Mouse (Mus musculus) midbrain, embryonic 16.5 days (tissue): ENCODE measurements at regions not wholly inside any gene's neighbourhood (a gene's known extent, or its start where the extent isn't known, plus 50 kb on each side); places are given as distances from the start of the nearest gene placed in this dataset.

ENCODE experiments used
- ATAC-seq: fragments of 200-750 bp; cut with Nextera tagmentation; 2 replicates; pipeline ENCODE4 v1.8.0; 2017; ENCODE audit warnings: moderate TSS enrichment
- H3K27ac ChIP-seq: fragments of 300-500 bp; sonication (generic); 2 replicates; pipeline ENCODE4 v1.5.1; 2014; ENCODE audit warnings: mild to moderate bottlenecking, low read length, mixed read lengths
- H3K27me3 ChIP-seq: fragments of 300-500 bp; sonication (generic); 2 replicates; pipeline ENCODE4 v1.6.1; 2014; ENCODE audit warnings: low read depth, low read length, mixed read lengths; ENCODE audit not compliant: control insufficient read depth, insufficient read depth
- H3K36me3 ChIP-seq: fragments of 300-500 bp; sonication (generic); 2 replicates; pipeline ENCODE4 v1.6.1; 2014; ENCODE audit warnings: mild to moderate bottlenecking, low read length, moderate library complexity, mixed read lengths; ENCODE audit not compliant: control insufficient read depth, insufficient read depth
- H3K4me1 ChIP-seq: fragments of 300-500 bp; sonication (generic); 2 replicates; pipeline ENCODE4 v1.6.1; 2014; ENCODE audit warnings: mild to moderate bottlenecking, low read length, mixed read lengths; ENCODE audit not compliant: control insufficient read depth, insufficient read depth
- H3K4me2 ChIP-seq: fragments of 300-500 bp; sonication (generic); 2 replicates; pipeline ENCODE4 v1.6.1; 2014; ENCODE audit warnings: mild to moderate bottlenecking, low read length, mixed read lengths
- H3K4me3 ChIP-seq: fragments of 300-500 bp; sonication (generic); 2 replicates; pipeline ENCODE4 v1.5.1; 2014; ENCODE audit warnings: low read depth, mild to moderate bottlenecking, low read length, moderate library complexity, mixed read lengths
- H3K9ac ChIP-seq: fragments of 300-500 bp; sonication (generic); 2 replicates; pipeline ENCODE4 v1.6.1; 2014; ENCODE audit warnings: low read depth, low read length, mixed read lengths
- H3K9me3 ChIP-seq: fragments of 300-500 bp; sonication (generic); replicated peaks from 2 replicates; pipeline ENCODE4 v1.6.1; 2014; ENCODE audit warnings: mild to moderate bottlenecking, low read length, mixed read lengths; ENCODE audit not compliant: control insufficient read depth, poor library complexity, severe bottlenecking
- WGBS: fragments of 180-500 bp; shearing (Covaris S2); extraction: QIAGEN DNeasy Blood & Tissue Kit; methylation state at CpG from one replicate; pipeline ENCODE4 v1.1.7; 2014; 5-methylcytosine and 5-hydroxymethylcytosine counted together

DNA sequence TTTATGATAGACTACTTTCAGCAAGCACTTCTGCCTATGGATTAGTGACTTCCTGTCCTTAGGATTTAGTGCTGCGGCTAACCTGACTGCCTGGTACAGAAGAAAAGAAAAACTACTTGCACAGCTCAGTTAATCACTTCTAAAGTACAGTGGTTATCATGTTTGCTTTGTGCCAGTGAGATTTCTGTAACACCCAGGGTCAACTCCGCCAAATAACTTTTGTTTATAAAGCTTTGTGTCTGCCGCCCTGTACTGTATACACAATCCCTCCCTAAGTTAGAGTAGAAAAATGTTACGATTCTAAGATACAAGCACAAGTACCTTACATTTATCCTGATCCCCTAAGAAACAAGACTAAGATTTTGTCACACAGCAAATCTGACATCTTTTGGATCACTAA, 120.1 kb upstream of the Ift57 start:
- no peak for ATAC-seq
- 92% methylated on average over 4 of the region's 4 CpGs for WGBS
- Histone ChIP-seq H3K9ac (no peak overlapping the region), H3K36me3 (no peaks in the 10 kb centered on the region), H3K4me2 (no peak overlapping the region), H3K27me3 (no peaks in the 10 kb centered on the region), H3K9me3 (no peaks in the 10 kb centered on the region), H3K4me1 (no peaks in the 10 kb centered on the region), H3K4me3 (no peak overlapping the region), H3K27ac (no peak overlapping the region)

DNA sequence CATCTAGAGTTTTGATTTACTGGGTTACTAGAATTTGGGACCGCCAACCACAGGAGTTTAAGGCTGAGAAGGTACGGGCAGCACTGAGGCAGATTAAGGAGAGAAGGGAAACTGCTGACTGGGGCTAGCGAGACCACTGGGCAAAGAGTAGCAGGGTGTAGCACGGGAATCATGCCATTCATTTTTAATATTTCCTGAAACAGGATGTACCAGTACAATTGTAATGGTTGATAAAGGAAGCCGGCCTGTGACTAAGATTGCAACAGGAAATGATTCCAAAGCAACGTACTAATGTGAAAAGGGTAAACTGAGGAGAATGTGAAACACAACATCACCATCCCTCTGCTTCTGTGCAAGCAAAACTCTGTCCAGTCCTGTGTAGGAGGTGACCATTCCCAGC, 118.3 kb upstream of the Ift57 start:
- no peaks in the 10 kb centered on the region for H3K27me3 ChIP-seq
- no peaks in the 10 kb centered on the region for H3K4me1 ChIP-seq
- H3K9ac ChIP-seq: no peak overlapping the region
- H3K36me3 ChIP-seq: no peaks in the 10 kb centered on the region
- H3K9me3 ChIP-seq: no peaks in the 10 kb centered on the region
- no peak overlapping the region for H3K4me2 ChIP-seq
- WGBS: 93% methylated on average over 6 of the region's 6 CpGs
- no peak overlapping the region for H3K27ac ChIP-seq
- ATAC-seq: no peak
- H3K4me3 ChIP-seq: no peak overlapping the region

DNA sequence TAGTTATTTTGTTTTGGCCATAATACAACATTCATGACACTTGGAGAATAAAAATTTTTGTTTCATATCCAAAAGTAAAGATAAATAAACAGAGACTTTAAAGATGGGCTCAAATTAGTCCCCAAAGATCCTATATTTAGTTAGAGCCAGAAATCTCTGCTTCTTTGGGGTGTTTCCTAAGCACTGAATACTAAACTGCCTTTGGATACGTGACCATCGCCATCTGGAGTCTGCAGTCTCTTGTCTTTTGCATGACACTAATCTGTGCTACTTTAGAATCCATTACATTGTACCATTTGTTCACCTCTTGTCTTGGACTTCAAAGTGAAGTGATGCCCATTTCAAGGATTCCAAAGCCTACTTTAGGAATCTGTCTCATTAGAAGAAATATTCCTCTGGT, 92.5 kb upstream of the Ift57 start:
- Histone ChIP-seq H3K36me3 (no peaks in the 10 kb centered on the region), H3K27ac (no peak overlapping the region)
- 62% methylated on average over 2 of the region's 2 CpGs for WGBS

DNA sequence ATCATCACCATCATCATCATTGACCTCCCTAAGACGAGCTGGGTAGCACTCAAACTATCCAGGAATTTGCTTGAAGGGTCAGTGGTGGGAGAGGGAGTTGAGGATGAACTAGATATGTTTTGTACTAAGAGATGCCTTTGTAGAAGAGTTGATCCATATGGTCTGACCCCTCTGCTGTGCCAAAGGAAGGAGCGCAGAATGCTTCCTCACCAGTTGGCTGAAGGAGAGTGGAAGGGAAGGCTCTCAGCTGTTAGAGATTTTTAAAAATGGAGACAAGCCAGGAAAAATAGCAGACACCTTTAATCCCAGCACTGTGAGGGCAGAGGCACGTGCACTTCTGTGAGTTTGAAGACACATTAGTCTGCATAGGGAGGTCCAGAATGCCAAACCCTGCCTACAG, 84.2 kb upstream of the Ift57 start:
- 84% methylated on average over 3 of the region's 3 CpGs for WGBS
- no peaks in the 10 kb centered on the region for H3K9me3 ChIP-seq
- ATAC-seq: no peak
- no peaks in the 10 kb centered on the region for H3K4me1 ChIP-seq
- H3K27me3 ChIP-seq: no peaks in the 10 kb centered on the region
- no peaks in the 10 kb centered on the region for H3K36me3 ChIP-seq
- H3K9ac ChIP-seq: no peak overlapping the region
- no peak overlapping the region for H3K4me3 ChIP-seq
- no peak overlapping the region for H3K27ac ChIP-seq
- no peak overlapping the region for H3K4me2 ChIP-seq

More for the DNA sequence above, 92.5 kb upstream of the Ift57 start:
- no peak overlapping the region for H3K9ac ChIP-seq
- no peak overlapping the region for H3K4me3 ChIP-seq
- H3K4me1 ChIP-seq: no peaks in the 10 kb centered on the region
- no peaks in the 10 kb centered on the region for H3K27me3 ChIP-seq
- no peak for ATAC-seq
- H3K9me3 ChIP-seq: 0 out of 2 replicates have a peak, but pooled peaks cover 2% of the 10 kb centered on the region
- no peak overlapping the region for H3K4me2 ChIP-seq

DNA sequence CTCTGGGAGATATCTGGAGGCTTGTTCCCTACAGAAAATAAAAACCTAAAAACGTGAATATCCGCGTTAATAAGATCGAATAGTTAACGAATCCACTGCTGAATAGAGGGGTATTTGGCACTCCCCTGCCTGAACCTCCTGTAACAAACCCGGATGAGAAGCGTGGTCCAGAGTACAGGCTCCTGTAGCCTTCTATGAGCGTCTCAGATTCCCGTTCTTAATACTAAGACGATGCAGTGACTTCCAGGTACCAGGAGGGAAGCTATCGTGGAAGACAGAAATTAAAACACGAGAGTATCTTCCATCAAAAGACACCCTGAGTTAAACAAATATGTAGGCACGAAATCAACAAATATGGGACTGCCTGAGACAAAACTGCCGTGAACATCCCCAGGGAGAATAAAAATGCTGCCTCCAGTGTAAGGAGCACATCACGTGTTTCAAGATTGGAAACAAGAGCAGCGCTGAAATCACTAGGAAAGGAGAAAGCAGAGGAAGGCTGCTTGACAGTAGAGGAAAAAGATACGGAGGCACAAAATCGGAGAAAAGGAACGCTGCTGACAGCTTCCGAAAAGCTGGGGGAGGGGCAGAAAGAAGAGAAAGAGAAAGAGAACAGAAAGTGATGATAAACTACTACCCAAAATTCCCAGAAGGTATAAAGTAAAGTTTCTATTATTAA, 83.6 kb upstream of the Ift57 start:
- H3K4me3 ChIP-seq: no peak overlapping the region
- peak overlapping the region; percentile 27; the same call in 1 of the 2 replicates for H3K4me2 ChIP-seq
- no peak overlapping the region for H3K9ac ChIP-seq
- H3K36me3 ChIP-seq: no peaks in the 10 kb centered on the region
- 86% methylated on average over 20 of the region's 20 CpGs for WGBS
- H3K4me1 ChIP-seq: no peaks in the 10 kb centered on the region
- ATAC-seq: no peak
- no peaks in the 10 kb centered on the region for H3K27me3 ChIP-seq
- H3K9me3 ChIP-seq: no peaks in the 10 kb centered on the region
- no peak overlapping the region; the same call in 1 of the 2 replicates for H3K27ac ChIP-seq

DNA sequence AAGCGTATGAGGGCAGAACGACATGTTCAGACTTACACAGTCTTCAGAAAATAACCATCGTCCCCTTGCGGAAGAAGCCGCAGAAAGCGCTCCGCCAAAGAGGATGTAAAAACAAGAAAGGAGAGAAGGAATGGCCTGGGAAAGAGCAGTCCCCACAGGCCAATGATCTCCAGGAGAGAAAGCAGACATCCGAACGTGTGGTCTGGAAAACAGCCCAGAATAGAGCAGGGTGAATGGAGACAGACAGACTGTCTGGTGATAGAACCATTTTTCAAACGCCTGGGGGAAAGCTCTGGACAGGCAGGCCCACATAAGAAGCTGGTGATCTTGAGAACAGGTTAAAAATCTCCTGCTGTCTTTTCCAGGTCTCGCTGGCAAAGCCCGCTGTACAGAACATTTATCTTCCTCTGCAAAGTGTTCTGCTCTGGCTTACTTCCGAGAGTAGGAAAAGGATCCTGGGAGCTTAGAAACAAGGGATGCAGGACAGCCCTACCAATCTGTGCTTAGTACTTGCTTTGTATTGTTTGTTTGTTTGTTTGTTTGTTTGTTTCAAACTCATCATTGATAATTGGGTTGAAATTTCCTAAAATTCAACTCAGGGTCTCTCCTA, 82.7 kb upstream of the Ift57 start:
- Histone ChIP-seq H3K4me3 (no peak overlapping the region), H3K4me2 (no peak overlapping the region)
- ATAC-seq: no peak

DNA sequence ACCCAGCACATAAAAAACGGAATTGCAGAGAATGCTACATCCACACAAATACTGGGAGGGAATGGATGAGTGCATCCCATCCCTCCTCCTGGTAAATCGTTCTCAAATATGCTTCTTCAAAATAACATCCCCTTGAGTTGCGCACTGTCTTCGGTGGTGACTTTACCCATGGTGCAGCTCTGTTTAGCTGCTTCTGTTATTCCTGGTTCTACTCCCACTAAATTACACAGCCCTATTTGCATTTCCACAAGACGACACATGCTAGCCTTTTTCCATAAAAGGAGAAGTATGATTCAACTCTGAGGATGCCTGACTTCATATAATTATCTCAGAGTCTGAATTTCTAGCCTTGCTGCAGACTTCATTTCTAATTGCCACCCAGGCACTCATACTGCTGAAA, 65.5 kb upstream of the Ift57 start:
- no peaks in the 10 kb centered on the region; the same call in 1 of the 2 replicates for H3K4me1 ChIP-seq
- no peak overlapping the region for H3K9ac ChIP-seq
- 88% methylated on average over 5 of the region's 5 CpGs for WGBS
- H3K4me2 ChIP-seq: no peak overlapping the region
- H3K4me3 ChIP-seq: no peak overlapping the region
- H3K27me3 ChIP-seq: no peaks in the 10 kb centered on the region
- H3K9me3 ChIP-seq: no peaks in the 10 kb centered on the region
- no peak overlapping the region for H3K27ac ChIP-seq
- H3K36me3 ChIP-seq: no peaks in the 10 kb centered on the region
- no peak for ATAC-seq

More for the DNA sequence above, 82.7 kb upstream of the Ift57 start:
- H3K9ac ChIP-seq: no peak overlapping the region
- no peaks in the 10 kb centered on the region for H3K36me3 ChIP-seq
- H3K4me1 ChIP-seq: no peaks in the 10 kb centered on the region
- H3K9me3 ChIP-seq: no peaks in the 10 kb centered on the region
- 80% methylated on average over 13 of the region's 13 CpGs for WGBS
- no peak overlapping the region for H3K27ac ChIP-seq
- H3K27me3 ChIP-seq: no peaks in the 10 kb centered on the region

DNA sequence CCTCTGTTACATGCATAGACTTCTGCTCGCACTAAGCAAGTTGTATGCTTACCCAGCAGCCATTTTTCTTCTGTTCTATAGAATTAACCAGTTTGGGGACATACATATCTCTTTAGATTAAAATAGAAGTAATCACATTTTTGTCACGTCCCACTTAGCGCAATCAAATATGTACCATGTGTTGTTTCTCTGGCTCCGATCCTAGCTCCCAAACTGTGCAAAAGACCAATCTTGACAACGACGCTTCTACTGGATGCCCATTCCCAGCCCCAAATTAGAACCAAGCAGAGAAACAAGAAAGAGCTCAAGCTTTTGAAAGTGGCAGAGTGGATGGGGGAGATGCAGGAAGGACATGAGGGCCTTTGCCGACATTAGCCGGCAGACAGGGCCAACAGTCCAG, 63.5 kb upstream of the Ift57 start:
- ATAC-seq: no peak
- Histone ChIP-seq H3K27me3 (no peaks in the 10 kb centered on the region), H3K36me3 (no peaks in the 10 kb centered on the region), H3K4me3 (no peak overlapping the region), H3K9ac (no peak overlapping the region), H3K27ac (no peak overlapping the region), H3K4me1 (no peaks in the 10 kb centered on the region; the same call in 1 of the 2 replicates), H3K9me3 (no peaks in the 10 kb centered on the region), H3K4me2 (no peak overlapping the region)
- WGBS: 94% methylated on average over 8 of the region's 8 CpGs

DNA sequence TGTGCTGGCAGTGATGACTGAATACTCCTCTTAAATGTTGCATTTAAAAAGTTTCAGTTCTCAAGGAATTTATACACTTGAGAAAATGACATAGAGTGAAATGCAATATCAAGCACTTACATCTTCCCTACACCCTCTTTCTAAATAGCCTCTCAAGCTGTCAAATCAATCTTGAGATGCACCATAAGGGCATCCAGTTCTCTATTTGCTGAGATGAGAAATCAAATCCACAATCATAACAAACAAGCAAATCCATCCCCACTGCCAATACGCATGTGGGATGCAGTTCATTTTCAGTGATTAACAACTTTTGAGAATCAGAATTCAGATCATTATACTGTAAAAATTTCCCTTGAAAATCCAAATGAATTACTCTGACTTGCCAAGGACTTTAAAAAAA, 62.6 kb upstream of the Ift57 start:
- 84% methylated on average over 1 of the region's 1 CpGs for WGBS
- no peaks in the 10 kb centered on the region for H3K9me3 ChIP-seq
- no peak overlapping the region for H3K4me3 ChIP-seq
- H3K36me3 ChIP-seq: no peaks in the 10 kb centered on the region
- ATAC-seq: no peak
- no peak overlapping the region for H3K4me2 ChIP-seq
- H3K27me3 ChIP-seq: no peaks in the 10 kb centered on the region
- no peaks in the 10 kb centered on the region for H3K4me1 ChIP-seq
- H3K9ac ChIP-seq: no peak overlapping the region
- H3K27ac ChIP-seq: no peak overlapping the region
